Mouse (Mus musculus): ENCODE results near the gene Krt42. TPM values are rescaled to one million over a fixed set of nuclear protein-coding genes. Genes with fewer than 3 reads are reported as not detected.

The Krt42 gene
- total RNA-seq, 2 experiments from 2014 or later, result not detected

Other genes starting within 250 kb of the Krt42 start
- gene Krt33b, start 240.0 kb downstream of the Krt42 start, total RNA-seq (2021), result not detected
- under 1 TPM in 1 of 2 experiments, not detected in 1; 0.25 TPM for gene Krt34, start 228.3 kb downstream of the Krt42 start, total RNA-seq (2021)
- not detected for gene Krt31, start 219.3 kb downstream of the Krt42 start, total RNA-seq (2021)
- gene Krt32, start 181.6 kb downstream of the Krt42 start, total RNA-seq (2021), result not detected
- not detected for gene Krt35, start 173.6 kb downstream of the Krt42 start, total RNA-seq (2021)
- not detected for gene Krt36, start 164.2 kb downstream of the Krt42 start, total RNA-seq (2021)
- not detected for gene Krt13, start 148.3 kb downstream of the Krt42 start, total RNA-seq (2021)
- not detected for gene Krt15, start 133.9 kb downstream of the Krt42 start, total RNA-seq (2021)
- under 1 TPM; 0.37 to 0.57 TPM for gene Krt19, start 121.2 kb downstream of the Krt42 start, total RNA-seq (2021)
- not detected for gene Krt9, start 76.6 kb downstream of the Krt42 start, total RNA-seq (2021)
- not detected for gene Krt14, start 62.3 kb downstream of the Krt42 start, total RNA-seq (2021)
- not detected for gene Krt16, start 21.0 kb downstream of the Krt42 start, total RNA-seq (2021)
- under 1 TPM in 1 of 2 experiments, not detected in 1; 0.14 TPM for gene Krt17, start 8.8 kb downstream of the Krt42 start, total RNA-seq (2021)
- 1,000 to 10,000 TPM; 1,490 to 1,592 TPM for gene Eif1, start 50.0 kb upstream of the Krt42 start, total RNA-seq (2021)
- gene Gast, start 64.5 kb upstream of the Krt42 start, total RNA-seq (2021), result not detected
- gene Hap1, start 86.3 kb upstream of the Krt42 start, total RNA-seq (2021), result under 1 TPM; 0.26 to 0.53 TPM
- 10 to 100 TPM; 73.4 to 81.3 TPM for gene Jup, start 127.9 kb upstream of the Krt42 start, total RNA-seq (2021)
- gene P3h4, start 145.0 kb upstream of the Krt42 start, total RNA-seq (2021), result 1 to 10 TPM; 1.6 to 3.2 TPM
- gene Fkbp10, start 145.8 kb upstream of the Krt42 start, total RNA-seq (2021), result 1 to 10 TPM; 1.9 to 2.6 TPM
- gene Nt5c3b, start 171.9 kb upstream of the Krt42 start, total RNA-seq (2021), result 1 to 10 TPM; 7.7 to 8.3 TPM
- gene Klhl10, start 172.0 kb upstream of the Krt42 start, total RNA-seq (2021), result under 1 TPM; 0.25 to 0.28 TPM
- 1 to 10 TPM; 2.7 to 4.2 TPM for gene Klhl11, start 202.9 kb upstream of the Krt42 start, total RNA-seq (2021)